Mouse (Mus musculus) heart, postnatal 4 days (tissue): ENCODE measurements around the gene Strip2. TPM values are rescaled to one million over a fixed set of nuclear protein-coding genes. Genes with fewer than 3 reads are reported as not detected.

Experiments
- DNase-seq: peaks from one replicate; pipeline ENCODE4 v3.0.0; 2021
- total RNA-seq, 2 experiments: library from RNA; stranded (reverse); gene quantifications; 2 replicates each; pipeline ENCODE4 v1.2.3; 2021

Gene Strip2
- total RNA-seq, 2 experiments from 2014 or later: 88.5 to 98.9 TPM

DNA sequence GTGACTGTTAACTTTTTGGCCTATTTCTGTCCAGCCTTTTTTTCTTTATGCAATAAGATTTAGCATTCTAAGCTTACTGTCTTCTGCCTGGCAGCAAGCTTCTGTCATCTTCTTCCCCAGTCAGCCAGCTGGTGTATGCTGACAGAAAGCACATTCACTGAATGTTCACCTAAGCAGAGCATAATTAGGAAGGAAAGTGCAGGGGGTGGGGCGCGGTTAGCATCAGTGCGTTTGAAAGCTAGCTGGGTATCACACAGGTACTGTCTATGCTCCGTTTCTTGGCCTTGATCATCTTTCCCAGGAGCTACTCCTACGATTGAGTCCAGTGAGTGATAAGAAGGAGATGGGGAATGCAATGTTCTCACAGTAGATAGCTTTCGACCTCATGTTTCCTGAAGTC, 13.9 kb downstream of the Strip2 start:
- DNase-seq: no peak

DNA sequence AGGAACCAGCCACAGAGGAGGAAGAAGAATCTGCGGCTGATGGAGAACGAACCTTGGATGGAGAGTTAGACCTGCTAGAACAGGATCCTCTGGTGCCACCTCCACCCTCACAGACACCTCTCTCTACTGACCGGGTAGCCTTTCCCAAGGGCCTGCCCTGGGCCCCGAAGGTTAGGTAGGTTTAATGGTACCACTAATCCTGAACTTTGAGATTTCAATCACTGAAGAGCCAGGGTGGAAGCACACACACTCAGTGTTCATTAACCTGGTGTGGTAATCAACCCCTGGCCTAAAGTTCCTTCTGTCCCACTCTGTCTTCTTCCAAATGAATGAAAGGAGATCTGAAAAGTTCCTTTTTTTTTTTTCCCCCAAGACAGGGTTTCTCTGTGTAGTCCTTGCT, 14.4 kb downstream of the Strip2 start:
- DNase-seq: no peak

DNA sequence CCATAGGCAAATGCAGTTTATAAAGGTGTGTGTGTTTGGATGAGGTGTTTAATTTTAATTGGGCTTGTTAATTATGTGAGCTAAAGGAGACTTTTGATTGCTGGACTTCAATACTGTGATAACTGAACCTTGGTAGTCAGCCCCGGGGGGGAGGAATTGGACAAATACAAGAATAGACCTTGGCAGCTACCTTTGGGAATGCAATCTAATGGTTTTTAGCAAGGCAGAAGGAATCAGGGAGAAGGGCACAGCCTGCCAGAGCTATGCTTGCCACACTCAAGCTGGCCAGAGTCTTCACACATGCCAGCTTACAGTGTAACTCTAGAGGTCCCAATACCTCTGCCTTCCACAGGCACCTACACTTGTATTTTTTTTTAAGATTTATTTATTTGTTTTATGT, 18.9 kb downstream of the Strip2 start:
- DNase-seq: peak; percentile 42

DNA sequence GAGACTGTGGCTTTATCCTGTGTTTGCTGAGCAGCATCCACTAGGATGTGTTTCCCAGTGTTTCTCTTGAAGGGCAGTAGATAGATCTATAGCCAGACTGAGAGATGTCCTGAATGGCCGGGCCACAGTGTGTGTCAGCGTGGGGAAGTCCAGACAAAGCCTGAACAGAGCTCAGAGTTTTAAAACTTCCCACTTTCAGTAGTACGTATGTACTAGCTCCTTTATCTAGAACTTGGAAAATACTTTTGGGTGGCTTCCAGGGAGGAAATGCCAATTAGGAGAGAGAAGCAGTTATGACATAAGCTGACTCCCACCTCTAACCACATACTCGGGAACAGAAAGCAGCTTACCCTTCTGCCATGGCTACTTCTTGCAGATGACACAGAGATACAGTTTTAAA, 23.6 kb downstream of the Strip2 start:
- peak; percentile 55 for DNase-seq

DNA sequence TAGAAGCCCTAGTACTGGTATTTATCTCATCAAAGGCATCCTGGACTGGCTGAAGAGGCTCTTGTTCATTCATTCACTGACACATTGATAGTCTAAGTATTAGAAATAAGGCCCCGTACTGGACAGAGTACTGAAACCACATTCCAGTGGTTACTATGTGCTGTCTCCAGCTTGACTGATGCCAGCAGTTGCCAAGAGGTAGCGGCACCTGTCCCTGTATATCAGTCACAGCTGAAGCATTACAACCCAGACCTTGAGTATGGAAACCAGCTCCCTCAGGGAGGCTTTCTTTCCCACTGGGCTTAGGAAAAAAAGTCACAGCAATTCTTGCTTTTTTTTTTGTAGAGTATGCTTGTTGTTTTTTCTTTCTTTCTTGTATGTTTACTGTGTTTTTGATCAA, 24.2 kb downstream of the Strip2 start:
- DNase-seq: no peak

DNA sequence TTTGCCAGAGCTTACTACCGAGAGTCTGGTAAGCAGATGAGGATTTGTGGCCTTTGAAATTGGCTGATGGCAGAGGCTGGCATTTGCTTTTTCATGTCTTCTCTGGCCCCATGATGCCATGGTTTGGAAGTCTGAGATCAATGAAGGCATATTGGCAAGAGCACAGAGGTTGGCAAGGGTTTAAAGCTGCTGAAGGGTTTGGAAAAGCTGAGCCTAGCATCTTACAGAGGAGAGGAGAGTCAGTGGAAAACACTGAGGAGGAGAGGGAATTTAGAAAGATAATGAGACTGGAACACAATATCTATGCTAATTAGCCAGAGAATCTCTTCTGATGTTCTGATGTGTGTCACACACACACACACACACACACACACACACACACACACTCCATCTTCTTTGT, 27.7 kb downstream of the Strip2 start:
- DNase-seq: no peak

DNA sequence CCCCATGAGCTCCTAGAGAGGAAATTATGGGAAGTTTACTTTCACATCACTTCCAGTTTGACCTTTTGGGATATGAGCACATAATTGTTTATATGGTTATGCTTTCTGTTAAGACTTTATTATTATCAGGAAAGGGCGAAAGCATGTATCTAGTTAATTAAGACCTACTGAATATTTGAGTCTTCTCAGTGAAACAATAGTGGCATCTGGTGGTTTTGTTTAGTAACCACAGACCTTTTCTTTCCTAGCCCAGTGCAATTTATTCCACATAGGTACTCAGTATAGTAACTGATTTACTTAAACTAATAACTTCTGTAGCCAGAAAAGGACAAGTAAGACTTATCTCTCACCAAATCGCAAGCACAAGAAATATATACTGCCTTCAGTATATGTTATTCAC, 29.8 kb downstream of the Strip2 start:
- no peak for DNase-seq

DNA sequence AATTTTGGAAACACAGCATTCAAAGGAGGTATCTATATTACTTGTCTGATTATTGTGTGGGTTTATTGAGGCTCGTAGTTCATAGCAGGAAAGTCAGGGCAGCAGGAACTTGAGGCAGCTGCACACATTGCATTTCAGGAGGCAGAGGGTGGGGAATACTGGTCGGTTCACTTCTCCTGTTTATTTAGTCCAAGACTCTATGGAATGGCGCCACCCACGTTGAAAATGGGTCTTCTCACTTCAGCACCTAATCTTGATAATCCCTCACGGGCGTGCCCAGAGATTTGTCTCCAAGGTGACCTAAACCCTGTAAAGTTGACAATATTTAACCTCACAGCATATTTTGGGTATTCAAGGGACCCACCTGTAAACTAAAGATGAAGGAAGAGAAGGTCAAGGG, 31.0 kb downstream of the Strip2 start:
- DNase-seq: no peak

DNA sequence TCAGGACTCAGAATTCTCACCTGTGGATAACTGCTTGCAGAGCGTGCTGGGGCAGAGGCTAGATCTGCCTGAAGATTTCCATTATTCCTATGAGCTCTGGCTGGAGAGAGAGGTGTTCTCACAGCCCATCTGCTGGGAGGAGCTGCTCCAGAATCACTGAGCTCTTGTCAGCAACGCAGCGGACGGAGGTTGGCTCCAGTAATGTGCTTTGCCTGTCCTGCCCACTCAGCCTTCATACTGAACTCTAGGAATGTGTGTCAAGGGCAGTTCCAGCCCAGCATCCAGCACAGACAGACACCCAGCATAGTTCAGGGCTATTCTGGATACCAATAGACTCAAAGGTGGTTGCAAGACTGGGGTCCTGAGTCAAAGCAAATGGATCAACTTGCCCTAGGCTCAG, 39.9 kb downstream of the Strip2 start:
- no peak for DNase-seq

DNA sequence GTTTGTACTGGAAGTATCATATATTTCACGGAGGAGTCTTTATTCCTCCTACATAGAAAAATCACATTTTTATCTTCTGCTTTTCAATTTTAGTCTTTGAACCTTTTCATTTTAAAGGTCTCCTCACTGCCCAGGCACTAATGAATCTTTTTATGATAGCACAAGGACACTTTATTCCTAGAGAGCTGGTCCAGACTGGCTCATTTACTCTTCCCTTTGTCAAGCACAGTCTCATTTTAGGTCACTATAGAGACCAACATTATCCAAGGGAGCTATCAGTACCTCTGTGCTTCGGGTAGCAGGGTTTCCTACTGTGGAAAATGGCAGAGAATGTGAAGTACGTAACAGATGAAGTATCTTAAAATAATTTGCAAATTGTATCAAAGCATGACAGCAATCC, 41.9 kb downstream of the Strip2 start:
- no peak for DNase-seq

DNA sequence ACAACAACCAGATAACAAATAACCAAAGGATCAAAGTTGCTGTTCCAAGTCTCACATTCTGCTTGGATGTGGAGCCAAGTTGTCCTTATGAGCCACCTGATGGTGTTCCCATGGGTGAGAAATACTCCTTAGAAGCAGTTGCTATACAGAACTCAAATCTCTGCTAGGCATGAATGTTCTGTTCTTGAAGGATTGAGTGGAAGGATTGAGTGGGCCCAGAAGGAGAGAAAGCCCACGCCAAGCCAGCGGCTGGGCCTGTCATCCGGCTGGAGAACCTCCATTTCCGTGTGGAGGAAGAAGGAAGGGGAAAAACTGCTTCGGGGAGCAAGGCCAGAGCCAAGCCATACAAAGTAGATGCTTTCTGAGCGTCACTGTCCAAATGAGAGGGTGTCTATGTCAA, 44.3 kb downstream of the Strip2 start:
- no peak for DNase-seq

DNA sequence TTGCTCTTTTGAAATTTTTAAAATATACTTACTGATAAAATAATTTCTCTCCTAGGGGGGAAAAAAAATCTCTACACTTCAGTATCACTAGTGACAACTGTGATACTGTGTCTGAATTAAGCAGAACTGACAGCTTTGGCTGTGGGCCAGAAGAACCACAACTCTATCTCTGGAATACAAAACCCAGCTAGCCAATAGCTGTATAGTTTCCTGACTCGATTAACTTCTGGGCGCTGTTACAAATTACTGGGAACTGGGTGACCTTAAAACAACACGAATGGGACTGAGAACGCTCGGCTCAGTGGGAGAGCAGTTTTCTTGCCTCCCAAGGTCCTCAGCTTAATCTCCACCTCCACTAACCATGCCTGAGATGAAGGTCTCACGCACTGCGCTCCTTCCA, 51.1 kb downstream of the Strip2 start:
- no peak for DNase-seq

DNA sequence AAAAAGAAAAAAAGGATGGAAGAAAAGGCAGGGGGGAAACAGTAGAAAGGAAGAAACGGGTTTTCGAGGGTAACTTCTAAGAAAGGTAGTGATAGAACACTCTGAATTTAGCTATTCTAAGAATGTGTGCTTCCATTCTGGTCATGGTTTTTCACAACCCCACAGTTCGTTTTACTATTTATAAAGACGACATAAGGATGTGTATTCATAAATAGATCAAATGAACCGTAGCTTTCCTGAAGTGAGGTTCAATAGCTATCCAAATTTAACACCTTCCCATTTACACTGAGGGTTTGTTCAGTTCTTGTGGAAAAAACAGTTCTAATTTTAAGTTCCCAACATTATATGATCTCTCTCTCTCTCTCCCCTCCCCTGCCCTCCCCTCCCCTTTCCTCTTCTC, 56.5 kb downstream of the Strip2 start:
- DNase-seq: no peak

DNA sequence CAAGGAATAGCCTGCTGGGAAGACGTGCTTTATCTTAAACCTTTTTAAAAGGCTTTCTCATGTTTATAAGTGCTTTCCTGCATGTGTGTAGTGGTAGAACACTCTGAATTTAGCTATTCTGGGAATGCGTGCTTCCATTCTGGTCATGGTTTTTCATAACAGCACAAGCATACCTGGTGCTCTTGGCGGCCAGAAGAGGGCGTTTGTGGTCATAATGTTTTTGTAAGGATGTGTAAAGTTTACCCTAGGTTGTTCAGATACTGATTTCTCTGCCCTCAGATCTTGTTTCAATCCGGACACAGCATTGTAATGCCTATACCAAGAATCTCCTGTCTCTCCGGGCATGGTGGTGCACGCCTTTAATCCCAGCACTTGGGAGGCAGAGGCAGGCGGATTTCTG, 58.0 kb downstream of the Strip2 start:
- DNase-seq: no peak

DNA sequence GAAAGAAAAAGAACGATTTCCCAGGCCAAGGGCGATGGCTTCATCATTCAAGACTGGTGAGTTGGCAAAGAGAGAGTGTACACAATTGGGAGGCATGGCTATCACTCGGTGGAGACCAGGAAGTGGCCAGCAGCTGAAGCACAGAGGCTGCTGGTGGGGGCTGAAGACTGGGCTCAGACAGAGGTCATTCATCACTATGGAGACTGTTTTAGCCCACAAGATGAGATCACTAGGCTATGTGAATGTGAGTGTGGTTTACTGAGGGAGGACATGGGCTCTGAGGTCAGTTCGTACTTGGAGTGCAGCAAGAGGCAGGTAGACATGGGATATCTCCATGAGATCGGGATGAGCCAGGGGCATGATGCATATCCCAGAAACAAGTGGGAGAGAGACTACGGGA, 63.6 kb downstream of the Strip2 start:
- no peak for DNase-seq

DNA sequence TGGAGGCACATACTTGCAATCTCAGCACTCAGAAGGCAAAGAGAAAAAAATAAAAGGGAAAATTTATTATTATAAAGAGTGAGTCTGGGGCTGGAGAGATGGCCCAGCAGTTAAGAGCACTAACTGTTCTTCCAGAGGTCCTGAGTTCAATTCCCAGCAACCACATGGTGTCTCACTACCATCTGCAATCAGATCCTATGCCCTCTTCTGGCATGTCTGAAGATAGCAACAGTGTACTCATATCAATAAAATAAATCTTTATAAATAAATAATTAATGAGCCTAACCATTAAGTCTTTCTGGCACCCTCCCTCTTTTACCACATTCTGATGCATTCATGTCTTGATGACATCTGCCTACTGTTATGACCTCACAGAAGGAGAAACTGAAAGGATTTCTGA, 65.0 kb downstream of the Strip2 start:
- DNase-seq: no peak

DNA sequence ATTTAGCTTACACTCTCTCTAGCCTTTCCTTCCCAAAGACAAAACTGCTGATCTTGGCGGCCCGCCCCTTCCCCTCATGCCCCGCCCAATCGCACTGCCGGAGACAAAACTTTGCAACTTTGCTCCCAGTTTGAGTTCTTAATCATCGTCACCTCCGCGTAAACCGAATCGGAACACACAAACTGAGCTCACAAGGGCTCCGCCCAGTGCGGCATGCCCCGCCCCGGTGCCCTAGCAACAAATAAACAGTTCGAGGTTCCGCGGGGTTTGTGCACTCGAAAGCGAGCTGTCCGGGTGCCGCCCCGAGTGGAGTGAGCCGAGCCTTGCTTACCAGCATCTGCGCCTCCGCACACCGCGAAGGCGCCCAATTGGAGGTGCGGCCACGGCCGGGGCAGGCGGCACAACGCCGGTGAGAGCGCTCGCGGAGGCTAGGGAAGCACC, 68.3 kb downstream of the Strip2 start:
- peak; percentile 84 for DNase-seq

DNA sequence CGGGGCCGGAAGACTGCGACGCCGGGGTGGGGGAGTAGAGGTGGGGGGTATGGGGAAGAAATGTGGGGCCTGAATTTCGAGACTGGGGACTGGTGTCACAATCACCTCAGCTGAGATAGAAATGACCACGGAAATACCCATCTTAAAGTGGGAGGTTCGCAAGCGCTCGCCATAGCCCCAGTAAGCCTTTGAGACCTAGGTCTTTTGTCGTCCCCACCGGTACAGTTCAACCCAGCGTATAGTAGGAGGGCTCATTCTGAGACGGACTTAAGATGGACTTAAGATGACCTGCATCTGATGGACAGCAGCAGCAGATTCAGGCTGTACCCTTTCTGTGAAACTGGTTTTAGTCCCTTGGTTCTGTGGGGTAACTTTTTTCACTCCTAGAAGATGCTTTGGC, 68.7 kb downstream of the Strip2 start:
- DNase-seq: no peak

DNA sequence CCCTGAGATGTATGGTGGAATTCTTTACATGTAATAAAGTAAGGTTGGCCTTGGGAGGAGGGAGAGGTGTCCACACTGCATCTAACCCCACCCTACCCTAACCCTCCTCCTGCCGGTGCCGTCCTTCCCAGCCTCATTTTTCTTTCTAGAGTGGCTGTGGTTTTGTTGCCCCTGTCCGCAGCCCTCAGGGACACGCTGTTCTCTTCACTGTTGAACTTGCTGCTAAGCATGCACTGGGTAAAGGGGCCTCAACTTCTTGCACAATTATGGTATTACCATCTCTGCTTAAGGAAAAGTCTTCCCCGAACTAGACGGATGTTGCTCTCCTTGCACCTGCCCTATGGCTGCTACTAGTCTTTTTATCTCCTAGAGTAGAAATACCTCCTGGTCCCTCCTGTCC, 69.2 kb downstream of the Strip2 start:
- no peak for DNase-seq

DNA sequence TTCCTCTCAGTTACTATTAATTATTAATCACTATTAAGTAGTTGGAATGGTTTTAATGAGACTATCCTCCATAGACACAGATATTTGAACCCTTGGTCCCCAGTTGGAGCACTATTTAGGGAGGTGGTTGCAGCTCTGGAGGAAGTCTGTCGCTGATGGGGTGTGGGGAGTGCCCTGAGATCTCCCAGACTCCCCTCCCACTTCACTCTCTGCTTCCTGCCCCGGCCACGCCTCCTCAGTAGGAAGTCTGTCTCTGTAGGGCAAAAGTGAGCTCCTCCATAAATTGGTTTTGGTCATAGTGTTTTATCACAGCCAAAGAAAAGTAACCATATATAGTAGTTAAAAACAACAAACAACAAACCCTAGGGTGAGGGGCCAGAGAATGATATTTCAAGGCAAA, 70.4 kb downstream of the Strip2 start:
- no peak for DNase-seq

DNA sequence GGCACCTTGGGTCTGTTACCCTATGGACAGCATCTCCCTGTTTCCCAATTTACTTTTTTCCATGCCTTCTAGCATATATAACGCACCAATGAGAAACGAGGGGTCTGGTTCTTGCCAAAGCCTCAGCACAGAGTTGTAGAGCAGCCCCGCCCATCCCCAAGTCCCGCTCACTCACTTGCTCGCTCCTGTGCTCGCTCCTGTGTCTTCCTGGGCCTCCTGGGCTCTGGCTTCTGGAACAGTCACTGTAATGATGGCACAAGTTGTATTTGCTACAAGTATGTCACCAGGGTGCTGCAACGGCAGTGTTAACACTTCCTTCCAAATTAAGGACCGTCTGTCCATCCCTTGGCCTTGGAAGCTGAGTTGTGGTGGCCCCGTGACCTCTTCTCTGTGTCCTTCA, 81.3 kb downstream of the Strip2 start:
- peak; percentile 11 for DNase-seq

DNA sequence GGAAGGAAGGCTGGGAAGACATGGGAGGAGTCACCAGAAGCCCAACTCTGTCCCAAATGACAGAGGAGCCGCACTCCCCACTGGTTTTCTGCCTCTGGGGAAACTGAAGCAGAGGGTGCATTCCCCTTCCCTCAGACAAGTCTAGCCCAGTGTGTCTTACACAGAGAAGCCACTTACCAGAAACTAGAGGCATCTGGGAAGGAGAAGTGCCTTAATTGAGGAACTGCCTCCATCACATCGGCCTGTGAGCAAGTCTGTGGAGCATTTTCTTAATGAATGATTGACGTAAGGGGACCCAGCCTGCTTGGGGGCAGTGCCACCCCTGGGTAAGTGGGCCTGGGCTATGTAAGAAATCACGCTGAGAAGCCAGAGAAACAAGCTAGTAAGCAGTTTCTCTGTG, 82.0 kb downstream of the Strip2 start:
- no peak for DNase-seq

DNA sequence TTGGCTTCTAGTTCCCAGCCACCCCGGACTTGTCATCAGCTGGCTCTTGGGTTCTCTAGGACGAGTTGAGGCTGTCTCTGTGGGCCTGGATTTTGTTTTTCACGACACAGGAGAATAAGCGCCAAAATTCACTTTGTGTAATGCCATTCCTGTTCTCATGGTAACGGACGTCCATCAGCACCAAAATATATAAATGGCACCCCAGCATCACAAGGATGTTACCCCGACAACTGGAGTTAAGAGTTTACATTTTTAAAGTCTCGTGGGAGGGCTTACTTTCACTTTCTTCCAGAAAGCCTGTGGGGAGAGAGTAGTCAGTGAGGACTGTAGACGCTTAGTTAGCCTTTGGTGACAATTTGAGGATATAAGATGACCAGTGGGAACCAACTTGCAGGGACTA, 85.8 kb downstream of the Strip2 start:
- no peak for DNase-seq

DNA sequence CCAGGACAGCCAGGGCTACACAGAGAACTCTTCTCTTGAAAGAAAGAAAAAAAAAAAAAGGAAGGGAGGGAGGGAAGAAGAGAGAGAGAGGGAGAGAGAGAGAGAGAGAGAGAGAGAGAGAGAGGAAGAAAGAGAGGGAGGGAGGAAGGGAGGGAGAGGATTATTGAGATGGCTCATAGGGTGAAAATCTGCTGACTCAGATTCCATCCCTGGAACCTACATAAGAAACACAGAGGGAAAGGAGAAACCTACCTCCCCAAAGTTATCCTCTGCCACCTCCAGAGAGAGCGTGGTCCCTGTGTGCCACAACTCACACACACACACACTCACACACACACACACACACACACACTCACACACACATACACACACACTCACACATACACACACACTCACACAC, 89.0 kb downstream of the Strip2 start:
- DNase-seq: no peak

DNA sequence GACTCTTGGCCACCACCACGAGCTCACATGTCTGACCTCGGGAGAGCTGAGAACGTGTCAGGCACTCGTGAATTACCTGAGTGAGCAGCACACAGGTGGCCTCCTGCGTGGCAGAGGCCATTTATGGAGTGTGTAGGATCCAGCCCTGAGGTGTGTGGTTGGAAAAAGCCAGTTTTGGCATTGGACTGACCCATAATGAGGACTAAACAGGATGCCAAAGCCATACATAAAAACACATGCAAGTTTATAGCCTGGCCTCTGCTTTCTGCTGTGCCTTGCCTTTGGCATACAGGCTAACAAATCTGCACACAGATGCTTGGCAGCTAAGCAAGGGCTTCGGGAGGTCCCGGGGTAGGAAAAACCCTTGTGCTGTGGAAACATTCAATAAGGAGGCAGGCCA, 92.4 kb downstream of the Strip2 start:
- DNase-seq: no peak
